Mouse (Mus musculus): ENCODE data around the gene Rorc. TPM values are rescaled to one million over a fixed set of nuclear protein-coding genes. Genes with fewer than 3 reads are reported as not detected.
A peak's percentile ranks its signal among the peaks of the same experiment; 100 is the strongest.

Gene Rorc
- polyA plus RNA-seq, 1 experiment from 2014 or later, result 1.0 TPM

DNA sequence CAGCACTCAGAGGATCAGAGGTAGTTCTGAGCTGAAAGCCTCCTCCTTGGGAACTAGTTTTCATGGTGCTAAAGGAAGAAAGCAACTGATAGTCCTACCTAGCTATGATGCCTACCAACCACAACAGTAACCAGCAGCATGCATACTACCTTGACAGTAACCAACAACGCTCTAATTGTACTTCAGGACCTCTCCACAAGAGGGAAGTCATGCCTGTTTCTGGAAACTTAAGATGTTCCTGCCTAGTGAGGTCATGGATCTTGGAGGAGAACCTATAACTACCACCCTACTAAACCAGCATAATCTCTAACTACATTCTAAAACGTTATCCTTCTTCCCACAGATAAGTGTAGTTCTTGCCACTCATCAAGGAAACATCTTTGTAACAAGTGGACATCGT, 68.6 kb downstream of the Rorc start:
- H3K4me1 ChIP-seq, result peaks cover 13% of the 10 kb centered on the region
- H3K9ac ChIP-seq (replicated peaks), result no peak overlapping the region
- 46% methylated on average over 3 of the region's 3 CpGs for WGBS
- no peak for ATAC-seq (replicated peaks)
- H3K27me3 ChIP-seq, result no peaks in the 10 kb centered on the region
- H3K9me3 ChIP-seq, result no peaks in the 10 kb centered on the region
- H3K4me2 ChIP-seq (replicated peaks), result no peak overlapping the region
- H3K27ac ChIP-seq (replicated peaks), result no peak overlapping the region
- peaks cover 10% of the 10 kb centered on the region for H3K36me3 ChIP-seq
- no peak overlapping the region for H3K4me3 ChIP-seq

DNA sequence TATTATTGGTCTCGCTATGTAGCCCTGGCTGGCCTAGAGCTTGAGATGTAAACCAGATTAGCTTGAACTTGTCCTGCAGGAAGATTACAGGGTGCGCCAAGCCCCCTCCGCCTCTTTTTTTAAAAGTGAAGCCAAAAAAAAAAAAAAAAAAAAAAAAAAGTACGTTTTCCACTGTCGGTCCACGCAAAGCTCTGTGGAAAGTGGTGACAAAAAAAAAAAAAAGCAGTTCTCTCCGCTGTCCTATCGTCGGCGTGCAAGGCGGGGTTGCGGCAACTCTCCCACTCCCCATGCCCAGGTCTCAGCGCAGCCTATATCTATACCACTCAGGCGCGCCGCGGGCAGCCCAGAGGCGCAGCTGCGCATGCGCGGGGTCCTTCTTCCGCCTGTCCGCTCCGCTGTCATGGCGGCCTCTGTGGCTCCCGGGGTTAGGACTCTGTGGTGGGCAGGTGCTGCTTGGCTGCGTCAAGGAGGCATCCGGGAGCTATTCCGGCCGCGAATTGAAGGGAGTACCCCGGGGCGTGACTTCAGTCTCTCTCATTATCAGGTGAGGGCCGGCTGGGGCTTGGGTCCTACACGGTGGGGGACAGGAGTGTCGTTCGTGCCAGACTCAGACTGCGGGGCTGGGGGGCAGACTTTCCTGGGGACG, 70.5 kb downstream of the Rorc start, which contains the start of gene Mrpl9:
TSS of gene Mrpl9 (plus strand) at position 368 of the 646 bp plus-strand sequence.
- peak; percentile 98 for ATAC-seq (replicated peaks)
- no peaks in the 10 kb centered on the region for H3K9me3 ChIP-seq
- peaks cover 29% of the 10 kb centered on the region for H3K36me3 ChIP-seq
- H3K27me3 ChIP-seq, result no peaks in the 10 kb centered on the region
- H3K9ac ChIP-seq (replicated peaks), result peak within 1 kb of the TSS; percentile 96
- H3K4me1 ChIP-seq, result peaks cover 13% of the 10 kb centered on the region
- 1% methylated on average over 37 of the region's 39 CpGs for WGBS
- peak within 1 kb of the TSS; percentile 72 for H3K27ac ChIP-seq (replicated peaks)
- peak within 1 kb of the TSS; percentile 60 for H3K4me3 ChIP-seq
- H3K4me2 ChIP-seq (replicated peaks), result peak within 1 kb of the TSS; percentile 93

DNA sequence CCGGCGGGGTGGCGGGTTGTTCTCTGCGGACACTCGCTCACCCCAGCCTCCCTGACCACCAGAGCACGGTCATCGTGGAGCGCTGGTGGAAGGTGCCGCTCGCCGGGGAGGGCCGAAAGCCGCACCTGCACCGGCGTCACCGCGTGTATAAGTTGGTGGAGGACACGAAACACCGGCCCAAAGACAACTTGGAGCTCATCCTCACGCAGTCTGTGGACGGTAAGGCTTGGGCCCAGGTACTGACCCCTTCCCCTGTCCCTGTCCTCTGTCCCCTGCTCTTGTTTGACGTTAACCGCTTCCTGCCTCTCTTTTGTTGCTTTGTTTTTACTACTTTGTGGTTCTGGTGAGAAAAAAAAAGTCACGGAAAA, 71.0 kb downstream of the Rorc start, which contains the start of gene Oaz3:
TSS of gene Oaz3 (minus strand) at position 319 of the 368 bp plus-strand sequence.
- Histone ChIP-seq H3K4me2 (replicated peaks) (peak within 1 kb of the TSS; percentile 93), H3K36me3 (peaks cover 34% of the 10 kb centered on the region), H3K27ac (replicated peaks) (peak within 1 kb of the TSS; percentile 72), H3K4me1 (peaks cover 13% of the 10 kb centered on the region), H3K9me3 (no peaks in the 10 kb centered on the region), H3K9ac (replicated peaks) (peak within 1 kb of the TSS; percentile 96), H3K27me3 (no peaks in the 10 kb centered on the region), H3K4me3 (peak within 1 kb of the TSS; percentile 60)
- no peak; the same call in 1 of the 2 replicates for ATAC-seq (replicated peaks)
- WGBS, result 2% methylated on average over 24 of the region's 24 CpGs

Other genes with a start within 250 kb of the Rorc start
- gene Gm10696, start 194.6 kb upstream of the Rorc start, polyA plus RNA-seq (2015; fragmentation: Nextera tagmentation; extraction: Ambion mirVana), result not detected in 2 replicates
- not detected in 2 replicates for gene Gm5286, start 176.1 kb upstream of the Rorc start, polyA plus RNA-seq (2015; fragmentation: Nextera tagmentation; extraction: Ambion mirVana)
- gene Gm4778, start 108.8 kb upstream of the Rorc start, polyA plus RNA-seq (2015; fragmentation: Nextera tagmentation; extraction: Ambion mirVana), result not detected in 2 replicates
- 32.1 and 34.1 TPM in 2 replicates for gene Them4, start 62.7 kb upstream of the Rorc start, polyA plus RNA-seq (2015; fragmentation: Nextera tagmentation; extraction: Ambion mirVana)
- gene Them5, start 30.7 kb upstream of the Rorc start, polyA plus RNA-seq (2015; fragmentation: Nextera tagmentation; extraction: Ambion mirVana), result 0.78 and 1.1 TPM in 2 replicates
- gene C2cd4d, start 10.4 kb upstream of the Rorc start, polyA plus RNA-seq (2015; fragmentation: Nextera tagmentation; extraction: Ambion mirVana), result 1.3 and 1.7 TPM in 2 replicates
- 0.97 and 1.0 TPM in 2 replicates for gene Lingo4, start 25.7 kb downstream of the Rorc start, polyA plus RNA-seq (2015; fragmentation: Nextera tagmentation; extraction: Ambion mirVana)
- gene Tdrkh, start 40.5 kb downstream of the Rorc start, polyA plus RNA-seq (2015; fragmentation: Nextera tagmentation; extraction: Ambion mirVana), result 65.3 and 65.9 TPM in 2 replicates
- 61.7 and 62.7 TPM in 2 replicates for gene Mrpl9, start 70.5 kb downstream of the Rorc start, polyA plus RNA-seq (2015; fragmentation: Nextera tagmentation; extraction: Ambion mirVana)
- gene Oaz3, start 71.1 kb downstream of the Rorc start, polyA plus RNA-seq (2015; fragmentation: Nextera tagmentation; extraction: Ambion mirVana), result 1.6 and 1.7 TPM in 2 replicates
- gene Celf3, start 105.5 kb downstream of the Rorc start, polyA plus RNA-seq (2015; fragmentation: Nextera tagmentation; extraction: Ambion mirVana), result 331 and 337 TPM in 2 replicates
- 14.1 and 18.0 TPM in 2 replicates for gene Riiad1, start 107.5 kb downstream of the Rorc start, polyA plus RNA-seq (2015; fragmentation: Nextera tagmentation; extraction: Ambion mirVana)
- gene Snx27, start 209.9 kb downstream of the Rorc start, polyA plus RNA-seq (2015; fragmentation: Nextera tagmentation; extraction: Ambion mirVana), result 81.1 and 86.6 TPM in 2 replicates